Mouse (Mus musculus) stomach, postnatal 0 days (tissue): ENCODE measurements at regions not wholly inside any gene's neighbourhood (a gene's known extent, or its start where the extent isn't known, plus 50 kb on each side); places are given as distances from the start of the nearest gene placed in this dataset.

Source experiments
- CTCF ChIP-seq: IDR thresholded peaks from 2 replicates; pipeline ENCODE4 v1.5.1; 2016; ENCODE audit warnings: antibody characterized with exemption, low read depth, mild to moderate bottlenecking, moderate library complexity
- EP300 ChIP-seq: optimal IDR thresholded peaks from 2 replicates; pipeline ENCODE3; 2016; ENCODE audit warnings: antibody characterized with exemption

GRCm38 (mm10) chr17:45240545-45240944, 193.0 kb downstream of the Cdc5l start:
- TF ChIP-seq CTCF (no peak), EP300 (no peak)
